Mouse (Mus musculus) myocyte (in vitro differentiated cells): ENCODE measurements around the gene Filip1.

ENCODE experiments used
- E2F4 ChIP-seq: IDR thresholded peaks from one replicate; pipeline ENCODE4 v1.6.1; 2011; ENCODE audit warnings: mild to moderate bottlenecking, control low read depth, moderate library complexity; ENCODE audit not compliant: insufficient read depth
- MAX ChIP-seq: IDR thresholded peaks from one replicate; pipeline ENCODE4 v1.6.1; 2011; ENCODE audit warnings: low read depth, mild to moderate bottlenecking, control low read depth
- MYOD1 ChIP-seq, 3 experiments: IDR thresholded peaks; one replicate each; pipeline ENCODE4 v1.6.1; 2011; ENCODE audit warnings: control low read depth in 2 of 3, low read depth in 2 of 3, mild to moderate bottlenecking in 2 of 3, moderate library complexity in 1 of 3; ENCODE audit not compliant: insufficient read length in 2 of 3, control insufficient read depth in 1 of 3
- MYOG ChIP-seq, 3 experiments: IDR thresholded peaks; one replicate each; pipeline ENCODE4 v1.6.1; 2011; ENCODE audit warnings: control low read depth in 2 of 3, low read depth in 2 of 3, mild to moderate bottlenecking in 2 of 3; ENCODE audit not compliant: insufficient read length in 2 of 3, control insufficient read depth in 1 of 3, insufficient read depth in 1 of 3
- POLR2A ChIP-seq: IDR thresholded peaks from one replicate; pipeline ENCODE4 v1.6.1; 2011; ENCODE audit warnings: low read depth, mild to moderate bottlenecking, control low read depth, moderate library complexity; ENCODE audit not compliant: insufficient read length
- POLR2AphosphoS2 ChIP-seq: IDR thresholded peaks from one replicate; pipeline ENCODE4 v1.6.1; 2011; ENCODE audit warnings: low read depth, control low read depth; ENCODE audit not compliant: insufficient read length
- TCF12 ChIP-seq: IDR thresholded peaks from one replicate; pipeline ENCODE4 v1.6.1; 2011; ENCODE audit warnings: mild to moderate bottlenecking, control low read depth; ENCODE audit not compliant: poor library complexity, insufficient read depth, severe bottlenecking
- TCF3 ChIP-seq: IDR thresholded peaks from one replicate; pipeline ENCODE4 v1.6.1; 2011; ENCODE audit warnings: low read depth, control low read depth; ENCODE audit not compliant: insufficient read length
- USF1 ChIP-seq: IDR thresholded peaks from one replicate; pipeline ENCODE4 v1.6.1; 2011; ENCODE audit warnings: low read depth, mild to moderate bottlenecking, control low read depth, moderate library complexity

- TF ChIP-seq POLR2A (no peak), USF1 (no peak), E2F4 (no peak), TCF12 (no peak), POLR2AphosphoS2 (no peak), MYOD1 (IDR thresholded peaks at IDR 0.05; ENCODE audit: control insufficient read depth in 1 of 3, insufficient read length in 2 of 3, low read depth in 2 of 3) (no peak), MAX (no peak), MYOG (IDR thresholded peaks at IDR 0.05; ENCODE audit: control insufficient read depth in 1 of 3, insufficient read depth in 1 of 3, insufficient read length in 2 of 3, low read depth in 2 of 3) (no peak), TCF3 (no peak)
Measured at GRCm38 (mm10) chr9:79920540-79920933, 92.1 kb downstream of the Filip1 start.
